Mouse (Mus musculus): Measurements from ENCODE around the gene B4galnt2. TPM values are rescaled to one million over a fixed set of nuclear protein-coding genes. Genes with fewer than 3 reads are reported as not detected.
A peak's percentile ranks its signal among the peaks of the same experiment; 100 is the strongest.

B4galnt2 gene
- total RNA-seq, 2 experiments from 2014 or later: 0.28 TPM; not detected in 1

- no peak for DNase-seq (ENCODE audit: low spot score in 2 of 2)
Observed at GRCm38 (mm10) chr11:95841498-95841830, 73.2 kb downstream of the B4galnt2 start.

- DNase-seq (ENCODE audit: low spot score in 2 of 2): no peak
Observed at GRCm38 (mm10) chr11:95840694-95841497, 73.8 kb downstream of the B4galnt2 start.

- DNase-seq (ENCODE audit: low spot score in 2 of 2): no peak
Observed at GRCm38 (mm10) chr11:95838999-95839868, 75.5 kb downstream of the B4galnt2 start.

- no peak for DNase-seq (ENCODE audit: low spot score in 2 of 2)
Observed at GRCm38 (mm10) chr11:95838598-95838997, 76.1 kb downstream of the B4galnt2 start.

GRCm38 (mm10) chr11:95837059-95837458 lies 77.6 kb downstream of the B4galnt2 start, which contains the start of gene Gngt2:
Gene Gngt2 (plus strand): TSS chr11:95837216.
- DNase-seq (ENCODE audit: low spot score in 2 of 2): peak in 1 of 2 experiments; percentile 56

- DNase-seq (ENCODE audit: low spot score in 2 of 2): no peak
Observed at GRCm38 (mm10) chr11:95836433-95836832, 78.3 kb downstream of the B4galnt2 start.

- no peak for DNase-seq (ENCODE audit: low spot score in 2 of 2)
Observed at GRCm38 (mm10) chr11:95835832-95836231, 78.9 kb downstream of the B4galnt2 start.

- no peak for DNase-seq (ENCODE audit: low spot score in 2 of 2)
Observed at GRCm38 (mm10) chr11:95834742-95835710, 79.7 kb downstream of the B4galnt2 start.

GRCm38 (mm10) chr11:95834143-95834667 lies 80.5 kb downstream of the B4galnt2 start:
- DNase-seq (ENCODE audit: low spot score in 2 of 2): no peak

GRCm38 (mm10) chr11:95833631-95834142 lies 81.0 kb downstream of the B4galnt2 start:
- DNase-seq (ENCODE audit: low spot score in 2 of 2): no peak

- no peak for DNase-seq (ENCODE audit: low spot score in 2 of 2)
Observed at GRCm38 (mm10) chr11:95833006-95833570, 81.6 kb downstream of the B4galnt2 start.

GRCm38 (mm10) chr11:95832129-95833005 lies 82.3 kb downstream of the B4galnt2 start:
- no peak for DNase-seq (ENCODE audit: low spot score in 2 of 2)

- DNase-seq (ENCODE audit: low spot score in 2 of 2): no peak
Observed at GRCm38 (mm10) chr11:95831641-95832040, 83.0 kb downstream of the B4galnt2 start.

- no peak for DNase-seq (ENCODE audit: low spot score in 2 of 2)
Observed at GRCm38 (mm10) chr11:95831276-95831619, 83.4 kb downstream of the B4galnt2 start.

GRCm38 (mm10) chr11:95830411-95831275 lies 84.0 kb downstream of the B4galnt2 start:
- DNase-seq (ENCODE audit: low spot score in 2 of 2): no peak

GRCm38 (mm10) chr11:95829526-95830050 lies 85.1 kb downstream of the B4galnt2 start:
- DNase-seq (ENCODE audit: low spot score in 2 of 2): no peak

GRCm38 (mm10) chr11:95828181-95828964 lies 86.3 kb downstream of the B4galnt2 start:
- no peak for DNase-seq (ENCODE audit: low spot score in 2 of 2)
